Mouse (Mus musculus) activated CD4-positive, CD25-positive, alpha-beta regulatory T cell, adult 4 months (primary cell): ENCODE data around the gene Mllt10. TPM values are rescaled to one million over a fixed set of nuclear protein-coding genes. Genes with fewer than 3 reads are reported as not detected.

Source experiments
- ATAC-seq: one replicate; pipeline ENCODE4 v1.8.0; 2017
- polyA plus RNA-seq, 2 experiments: library from polyadenylated mRNA; unstranded; fragments of 100-300 nt; shearing (Covaris generic); gene quantifications; one replicate each; pipeline ENCODE4 v1.2.1; 2017

The Mllt10 gene
- polyA plus RNA-seq, 2 experiments from 2014 or later = 34.0 to 36.9 TPM

DNA sequence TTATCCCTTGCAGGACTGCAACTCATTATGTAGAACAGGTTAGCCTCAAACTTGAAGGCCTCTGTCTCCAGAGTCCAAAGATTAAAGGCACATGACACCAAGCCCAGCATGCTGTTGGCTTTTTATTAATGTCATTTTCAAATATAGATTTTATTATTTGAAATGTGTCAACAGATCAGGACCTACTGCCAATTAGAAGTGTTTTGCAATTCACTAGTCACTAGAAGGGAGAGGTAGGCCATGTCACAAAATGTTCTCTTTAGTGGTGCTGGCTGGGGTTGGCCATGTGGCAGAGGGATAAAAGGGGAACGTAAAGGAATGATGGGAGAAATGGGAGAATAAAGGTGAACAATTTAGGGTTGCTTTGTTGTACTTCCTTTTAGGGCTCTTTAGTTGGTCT lies 38.8 kb downstream of the Mllt10 start:
- no peak for ATAC-seq

DNA sequence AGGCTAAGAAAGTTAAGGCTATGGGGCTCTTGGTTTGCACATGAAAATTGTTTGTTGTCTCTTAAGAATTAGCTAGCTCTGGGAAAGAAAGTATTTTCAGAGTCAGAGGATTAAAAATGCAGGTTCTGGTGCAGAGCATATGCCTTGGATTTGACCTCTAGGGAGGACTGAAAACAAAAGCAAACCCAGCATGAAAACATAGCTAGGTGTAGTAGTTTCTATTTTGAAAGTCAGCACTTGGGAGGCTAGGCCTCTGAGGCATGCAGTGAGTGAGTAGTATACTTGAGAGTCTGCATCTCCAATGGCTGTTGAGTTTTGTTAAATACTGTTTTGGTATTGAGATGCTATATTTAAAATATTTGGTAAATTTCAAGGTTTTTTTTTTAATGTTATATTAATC lies 39.3 kb downstream of the Mllt10 start:
- peak; percentile 64 for ATAC-seq

DNA sequence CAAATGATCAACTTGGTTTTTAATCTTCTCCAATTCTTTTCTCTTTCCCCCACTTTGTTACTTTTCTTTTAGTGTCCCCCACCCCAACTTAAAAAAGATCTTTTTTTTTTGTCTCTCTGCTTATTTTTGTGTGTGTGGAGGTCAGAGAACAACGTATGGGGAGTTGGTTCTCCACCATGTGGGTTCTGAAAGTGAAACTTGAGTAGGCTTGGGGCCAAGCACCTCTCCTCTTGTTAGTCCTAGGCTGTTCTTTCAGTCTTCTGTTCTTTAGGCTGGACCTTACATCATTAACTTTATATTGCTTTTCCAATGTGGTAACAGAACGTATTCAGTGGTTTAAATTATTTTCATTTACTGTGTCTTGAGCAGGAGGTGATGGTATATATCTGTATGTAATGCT lies 40.8 kb downstream of the Mllt10 start:
- ATAC-seq = peak; percentile 40

DNA sequence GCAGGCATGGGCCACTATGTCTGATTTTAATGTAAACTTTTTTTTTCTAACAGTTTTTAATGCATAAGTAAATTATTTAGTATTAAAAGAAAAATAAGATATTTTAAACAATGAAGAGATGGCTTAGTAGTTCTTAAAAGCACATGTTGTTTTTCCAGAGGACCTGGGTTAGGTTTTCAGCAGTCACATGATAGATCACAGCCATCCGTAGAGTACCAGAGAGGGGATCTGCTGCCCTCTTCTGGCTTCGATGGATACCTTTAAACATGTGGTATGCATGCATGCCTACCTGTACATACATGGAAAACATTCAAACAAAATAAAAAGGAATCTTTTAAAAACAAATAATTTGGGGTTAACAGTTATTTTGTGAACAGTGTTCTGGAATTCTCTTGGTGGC lies 45.9 kb downstream of the Mllt10 start:
- no peak for ATAC-seq

DNA sequence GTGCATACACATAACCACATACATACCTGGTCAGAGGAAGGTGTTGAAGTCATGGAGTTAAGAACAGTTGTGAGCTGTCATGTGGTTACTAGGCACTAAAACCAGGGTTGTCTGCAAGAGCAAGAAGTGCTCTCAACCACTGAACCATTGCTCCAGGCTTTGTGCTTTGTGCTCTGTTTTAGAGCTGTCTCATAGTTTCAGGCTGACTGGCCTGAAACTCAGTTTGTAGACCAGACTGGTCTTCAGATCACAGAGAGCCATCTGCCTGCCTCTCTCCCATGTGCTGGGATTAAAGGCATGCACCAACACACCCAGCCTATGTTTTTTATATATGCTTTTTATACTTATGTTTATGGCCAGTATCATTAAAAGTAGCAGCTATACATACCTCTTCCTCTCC lies 52.5 kb downstream of the Mllt10 start:
- no peak for ATAC-seq

DNA sequence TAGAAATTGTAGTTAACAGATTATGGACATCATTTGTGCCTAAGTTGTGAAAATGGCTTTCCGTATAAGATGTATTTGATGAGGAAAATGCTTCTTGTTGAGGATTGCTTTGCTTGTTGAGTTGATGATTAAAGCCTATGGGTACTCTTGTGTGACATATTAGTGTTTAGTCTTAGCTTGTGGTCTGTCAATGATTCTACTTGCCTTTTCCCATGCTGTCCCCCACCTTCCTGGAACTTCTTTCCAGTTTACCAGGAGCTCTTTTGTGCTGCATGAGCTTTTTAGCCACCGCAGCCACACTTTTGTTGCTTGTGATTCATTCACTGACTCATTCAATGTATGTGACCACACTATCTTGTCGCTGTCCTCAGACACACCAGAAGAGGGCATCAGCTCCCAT lies 53.2 kb downstream of the Mllt10 start:
- ATAC-seq = no peak

DNA sequence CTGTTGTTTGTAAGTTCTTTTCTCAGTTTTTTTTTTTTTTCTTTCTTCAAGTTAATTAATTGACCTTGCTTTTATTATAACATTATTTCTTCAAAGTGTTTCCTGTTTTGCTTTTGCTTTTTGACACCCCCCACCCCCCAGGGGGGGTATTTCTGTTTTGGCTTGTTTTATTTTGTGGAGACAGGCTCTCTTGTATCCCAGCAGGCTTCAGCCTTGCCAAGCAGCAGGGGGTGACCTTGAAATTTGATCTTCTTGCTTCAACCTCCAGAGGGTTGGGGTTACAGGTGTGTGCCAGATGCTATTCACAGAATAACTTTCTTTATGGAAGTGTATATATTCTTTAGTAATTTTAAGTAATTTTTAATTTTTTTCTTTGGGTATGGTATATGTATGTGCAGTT lies 56.4 kb downstream of the Mllt10 start:
- no peak for ATAC-seq

DNA sequence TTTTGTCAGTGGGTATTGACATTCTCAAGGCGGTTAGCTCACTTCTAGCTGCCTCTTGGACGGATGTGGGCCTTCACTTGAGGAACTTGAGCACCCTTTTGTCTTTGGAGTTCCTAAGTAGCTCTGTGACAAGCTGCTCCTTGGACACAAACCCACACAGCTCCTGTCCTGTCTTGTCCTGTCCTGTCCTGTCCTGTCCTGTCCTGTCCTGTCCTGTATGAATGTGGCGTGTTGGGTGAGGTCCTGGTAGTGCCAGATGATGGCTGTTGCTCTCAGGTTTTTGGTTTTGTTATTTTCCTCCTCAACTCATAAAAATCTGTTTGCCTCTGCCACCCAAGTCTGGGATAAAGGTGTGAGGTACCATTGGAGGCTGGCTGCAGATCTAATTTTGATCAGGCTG lies 61.4 kb downstream of the Mllt10 start:
- ATAC-seq = no peak

DNA sequence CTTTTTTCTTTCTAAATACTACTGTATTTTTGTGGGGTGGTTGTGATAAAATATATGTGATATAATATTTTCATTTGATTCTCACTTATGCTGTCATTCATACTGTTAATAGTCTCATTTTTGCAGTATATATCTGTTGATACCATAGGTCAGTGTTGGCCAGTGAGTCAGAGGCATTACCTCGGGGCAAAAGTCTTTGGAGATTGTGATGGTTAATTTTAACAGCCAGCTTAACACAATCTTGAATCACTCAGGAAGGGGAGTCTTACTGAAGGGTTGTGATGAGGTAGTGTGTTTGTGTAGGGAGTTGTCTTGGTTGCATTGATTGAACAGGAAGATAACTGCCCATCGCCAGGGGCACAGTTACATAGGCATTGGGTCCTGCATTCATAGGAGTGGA lies 83.1 kb downstream of the Mllt10 start:
- no peak for ATAC-seq

DNA sequence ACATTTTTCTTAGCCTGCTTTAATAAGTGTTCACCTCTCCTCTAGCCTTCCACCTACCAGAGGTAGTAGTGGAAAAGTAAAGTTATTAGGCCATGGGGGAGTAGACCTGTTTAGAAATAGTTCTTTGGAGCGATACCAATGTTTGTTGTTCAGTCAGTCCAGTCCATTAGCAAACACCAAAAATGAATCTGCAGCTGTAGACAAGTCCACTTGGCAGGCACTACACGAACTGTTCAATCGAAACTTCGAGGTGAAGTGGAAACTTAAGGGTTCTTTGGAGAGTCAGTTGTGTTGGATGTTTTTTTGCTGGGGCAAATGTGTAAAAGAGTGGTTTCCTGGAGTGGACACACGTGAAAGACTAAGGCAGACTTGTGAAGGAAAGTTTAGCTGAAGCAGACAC lies 84.6 kb downstream of the Mllt10 start:
- no peak for ATAC-seq

DNA sequence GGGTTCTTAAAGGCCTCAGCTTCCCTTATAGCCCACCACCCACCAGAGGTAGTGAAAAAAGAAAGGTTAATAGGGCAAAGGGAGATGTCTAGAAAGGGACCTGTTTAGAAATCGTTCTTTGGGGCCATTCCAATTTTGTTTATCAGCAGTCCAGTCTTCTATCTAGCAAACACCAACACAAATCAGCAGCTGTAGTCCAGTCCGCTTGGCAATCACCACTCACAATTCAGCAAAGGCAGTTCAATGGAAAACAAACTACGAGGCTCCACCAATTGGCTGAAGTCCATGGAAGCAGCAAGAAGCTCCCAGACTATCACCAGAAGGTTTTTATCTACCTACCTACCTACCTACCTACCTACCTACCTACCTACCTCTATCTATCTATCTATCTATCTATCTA lies 101.1 kb downstream of the Mllt10 start:
- ATAC-seq = no peak

DNA sequence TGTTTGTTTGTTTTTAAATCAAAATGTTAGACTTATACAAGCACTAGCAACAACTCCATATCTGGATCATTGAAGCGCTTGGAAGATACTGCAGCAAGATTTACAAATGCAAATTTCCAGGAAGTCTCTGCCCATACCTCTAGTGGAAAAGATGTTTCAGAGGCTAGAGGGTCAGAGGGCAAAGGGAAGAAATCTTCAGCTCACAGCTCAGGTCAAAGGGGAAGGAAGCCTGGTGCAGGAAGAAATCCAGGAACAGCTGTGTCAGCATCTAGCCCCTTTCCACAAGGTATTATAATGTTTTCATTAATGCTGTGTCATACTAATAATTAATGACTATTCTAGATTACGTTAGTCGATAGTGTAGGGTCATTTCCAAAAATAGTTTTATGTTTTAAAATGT lies 104.4 kb downstream of the Mllt10 start:
- no peak for ATAC-seq

DNA sequence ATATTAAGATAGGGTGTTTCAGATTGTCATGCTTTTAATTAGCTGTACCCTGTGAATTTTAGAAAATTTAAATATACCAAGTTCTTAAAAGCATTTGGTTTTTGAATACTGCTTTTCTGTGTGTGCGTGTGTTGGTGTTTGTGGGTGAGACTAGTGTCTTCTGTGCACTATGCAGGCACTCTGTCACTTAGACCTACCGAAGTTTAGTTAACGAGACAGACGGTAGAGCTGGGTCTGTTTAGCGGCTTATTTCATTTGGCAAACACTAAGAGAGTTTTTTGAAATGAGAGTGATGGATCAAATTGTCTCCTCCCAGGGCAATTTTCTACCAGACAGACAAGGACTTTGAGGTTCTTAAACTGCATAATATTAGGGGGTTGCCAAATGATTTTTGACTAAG lies 106.0 kb downstream of the Mllt10 start:
- no peak for ATAC-seq

DNA sequence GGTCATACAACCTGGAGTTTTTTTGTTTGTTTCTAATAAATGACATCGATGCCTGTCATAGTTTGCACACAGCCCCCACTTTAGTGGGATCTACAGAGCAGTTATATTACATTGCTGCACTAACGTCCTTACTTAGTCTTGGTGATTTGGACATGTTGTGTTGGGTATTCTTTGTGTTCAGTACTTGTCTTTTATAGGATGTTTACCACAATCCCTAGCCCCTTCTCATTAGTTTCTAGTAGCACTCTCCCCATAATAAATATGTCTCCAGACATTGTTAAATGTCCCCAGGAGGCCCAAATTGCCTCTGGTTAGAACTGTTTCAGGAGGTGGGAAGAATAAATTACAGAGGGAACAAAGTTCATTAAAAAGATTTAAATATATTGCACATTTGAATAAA lies 110.5 kb downstream of the Mllt10 start:
- ATAC-seq = no peak

DNA sequence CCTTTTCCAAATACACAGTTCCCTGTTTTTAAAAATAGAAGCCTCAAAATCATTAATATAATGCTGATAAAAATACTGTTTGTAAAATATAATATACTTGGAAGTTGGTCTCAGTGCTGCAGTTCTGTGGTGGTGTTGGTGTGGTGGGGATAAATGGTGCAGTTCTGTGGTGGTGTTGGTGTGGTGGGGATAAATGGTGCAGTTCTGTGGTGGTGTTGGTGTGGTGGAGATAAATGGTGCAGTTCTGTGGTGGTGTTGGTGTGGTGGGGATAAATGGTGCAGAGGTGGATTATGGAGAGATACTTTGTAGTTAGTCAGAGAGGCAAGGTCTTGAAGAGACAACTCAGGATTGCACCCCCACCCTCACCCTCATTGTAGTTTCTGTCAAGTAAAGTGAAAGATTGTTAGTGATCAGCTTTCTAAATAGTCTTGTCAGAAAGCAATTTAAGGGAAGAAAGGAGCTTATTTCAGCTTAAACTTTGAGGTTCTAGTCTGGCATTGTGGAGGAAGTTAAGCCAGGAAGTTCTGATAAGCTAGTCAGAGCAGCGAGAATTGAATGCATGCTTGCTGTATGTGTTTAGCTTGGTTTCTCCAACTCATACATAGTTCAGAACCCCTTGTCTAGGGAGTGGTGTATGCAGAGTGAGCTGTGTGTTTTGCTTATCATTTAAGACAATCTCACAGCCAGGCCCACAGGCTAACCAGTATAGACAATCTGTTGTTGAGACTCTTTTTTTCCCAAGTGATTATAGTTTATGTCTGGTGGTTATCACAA lies 114.3 kb downstream of the Mllt10 start:
- ATAC-seq = no peak

DNA sequence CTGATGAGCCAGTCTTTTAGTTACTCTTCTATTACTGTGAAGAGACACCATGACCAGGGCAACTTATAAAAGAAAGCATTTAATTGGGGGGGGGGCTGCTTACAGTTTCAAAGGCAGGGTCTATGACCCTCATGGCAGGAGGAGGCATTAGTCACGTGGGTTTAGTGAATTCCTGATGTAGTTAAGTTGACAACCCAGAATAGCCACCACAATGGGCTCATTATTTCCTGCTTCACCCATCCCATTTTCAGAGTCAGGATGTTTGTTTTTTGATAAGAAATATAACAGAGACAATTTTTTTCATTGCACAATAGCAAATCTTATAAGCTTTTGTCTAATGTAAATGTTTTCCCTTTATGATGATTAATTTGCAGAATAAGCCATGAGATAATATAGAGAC lies 120.2 kb downstream of the Mllt10 start:
- ATAC-seq = no peak

DNA sequence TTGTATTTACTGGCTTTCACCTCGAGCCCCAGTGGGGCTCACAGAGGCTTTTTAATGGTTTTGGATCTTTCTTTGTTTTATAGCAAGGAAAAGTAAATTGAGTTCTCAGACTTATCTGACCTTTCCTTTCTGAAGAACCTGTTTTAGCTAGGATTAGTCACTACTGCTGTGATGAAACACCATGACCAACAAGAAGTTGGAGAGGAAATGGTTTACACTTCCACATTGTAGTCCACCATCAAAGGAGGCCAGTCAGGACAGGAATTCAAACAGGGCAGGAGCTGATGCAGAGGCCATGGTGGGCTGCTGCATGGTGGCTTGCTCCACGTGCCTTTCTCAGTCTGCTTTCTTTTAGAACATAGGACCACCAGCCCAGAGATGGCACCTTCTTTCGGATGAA lies 121.2 kb downstream of the Mllt10 start:
- ATAC-seq = no peak

DNA sequence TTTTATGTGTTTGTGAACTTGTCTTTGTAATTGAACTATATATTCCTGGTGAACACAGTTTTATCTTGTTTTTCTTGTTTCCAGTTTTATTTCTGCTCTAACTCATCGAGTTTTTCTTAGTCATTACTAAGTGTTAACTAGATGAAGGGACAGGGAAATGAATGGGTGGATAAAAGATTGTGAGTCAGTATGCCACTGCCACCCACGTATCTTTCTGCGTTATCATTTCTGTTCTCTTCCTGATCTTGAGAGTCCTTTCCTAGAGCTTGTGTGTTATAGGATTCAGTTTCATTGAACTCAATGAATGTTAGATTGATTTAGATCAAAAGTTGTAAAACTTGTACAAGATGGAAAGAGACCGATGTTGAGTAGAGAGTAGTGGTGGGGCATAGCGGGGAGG lies 125.3 kb downstream of the Mllt10 start:
- no peak for ATAC-seq

DNA sequence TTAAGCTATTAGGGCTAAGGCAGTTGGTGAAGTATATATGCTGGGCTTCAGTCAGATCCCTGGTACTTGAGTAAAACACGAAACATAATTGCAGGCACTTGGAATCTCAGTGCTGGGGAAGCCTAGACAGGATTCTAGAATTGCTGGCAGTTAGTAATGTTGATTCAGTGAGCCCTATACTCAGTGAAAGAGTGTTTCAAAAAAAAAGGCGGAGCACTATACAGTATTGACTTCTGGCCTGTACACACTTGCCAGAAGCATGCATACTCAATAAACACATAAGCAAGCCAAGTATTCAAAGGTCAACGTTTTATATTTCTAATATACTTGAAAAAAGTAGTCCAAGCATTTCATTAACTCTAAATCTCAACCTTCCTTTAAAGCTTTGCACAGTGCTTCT lies 126.6 kb downstream of the Mllt10 start:
- no peak for ATAC-seq

DNA sequence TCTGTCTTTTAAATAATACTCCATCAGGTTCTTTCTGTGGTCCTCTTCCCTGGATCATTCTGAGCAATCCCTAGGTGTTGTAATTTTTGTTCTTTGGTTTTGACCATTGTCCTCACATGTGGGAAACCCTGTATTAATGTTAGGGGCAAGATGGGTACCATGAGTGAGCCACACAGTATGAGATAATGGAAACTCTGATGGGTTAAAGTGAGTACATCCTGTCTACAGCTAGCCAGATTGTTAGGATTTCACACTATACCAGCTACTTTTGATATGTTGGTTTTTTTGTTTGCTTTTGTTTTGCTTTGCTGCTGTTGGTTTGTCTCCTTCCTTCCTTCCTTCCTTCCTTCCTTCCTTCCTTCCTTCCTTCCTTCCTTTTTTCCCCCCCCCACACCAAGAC lies 128.0 kb downstream of the Mllt10 start:
- ATAC-seq = no peak

DNA sequence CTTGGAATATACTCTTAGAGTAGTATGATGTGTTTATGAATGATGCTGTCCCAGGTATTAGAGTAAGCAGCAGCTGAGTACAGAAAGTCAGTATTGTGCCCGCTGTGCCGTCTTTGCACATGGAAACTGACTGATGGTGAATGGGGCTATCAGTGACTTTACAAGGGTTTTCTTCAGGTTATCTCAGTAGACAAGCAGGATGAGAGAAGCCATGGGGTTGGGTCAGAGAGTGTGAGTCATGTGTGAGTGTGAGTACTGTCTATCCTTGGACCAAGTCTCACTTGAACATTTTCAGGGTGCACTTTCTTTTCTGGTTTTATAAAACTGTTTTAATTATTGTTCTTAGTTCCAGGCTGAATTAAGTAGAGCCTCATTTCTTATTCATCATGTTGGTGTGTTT lies 133.3 kb downstream of the Mllt10 start:
- ATAC-seq = no peak

DNA sequence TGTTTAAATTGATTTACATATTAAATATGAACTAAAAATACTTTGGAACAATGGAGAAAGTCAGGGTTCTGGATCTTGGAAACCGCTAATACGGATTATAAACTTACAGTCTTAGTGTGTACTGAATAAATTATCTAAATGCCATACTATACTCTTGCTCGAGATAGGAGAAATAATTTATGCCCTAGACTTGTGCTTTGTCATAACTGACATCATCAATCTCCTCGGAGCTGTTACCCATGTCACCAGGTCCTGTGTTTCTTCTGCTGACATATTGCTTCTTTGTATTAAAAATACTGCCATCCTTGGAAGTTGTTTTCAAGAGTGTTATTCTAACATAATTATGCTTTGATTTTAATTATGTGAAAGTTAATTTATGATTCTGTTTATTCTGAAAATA lies 140.2 kb downstream of the Mllt10 start:
- ATAC-seq = no peak

DNA sequence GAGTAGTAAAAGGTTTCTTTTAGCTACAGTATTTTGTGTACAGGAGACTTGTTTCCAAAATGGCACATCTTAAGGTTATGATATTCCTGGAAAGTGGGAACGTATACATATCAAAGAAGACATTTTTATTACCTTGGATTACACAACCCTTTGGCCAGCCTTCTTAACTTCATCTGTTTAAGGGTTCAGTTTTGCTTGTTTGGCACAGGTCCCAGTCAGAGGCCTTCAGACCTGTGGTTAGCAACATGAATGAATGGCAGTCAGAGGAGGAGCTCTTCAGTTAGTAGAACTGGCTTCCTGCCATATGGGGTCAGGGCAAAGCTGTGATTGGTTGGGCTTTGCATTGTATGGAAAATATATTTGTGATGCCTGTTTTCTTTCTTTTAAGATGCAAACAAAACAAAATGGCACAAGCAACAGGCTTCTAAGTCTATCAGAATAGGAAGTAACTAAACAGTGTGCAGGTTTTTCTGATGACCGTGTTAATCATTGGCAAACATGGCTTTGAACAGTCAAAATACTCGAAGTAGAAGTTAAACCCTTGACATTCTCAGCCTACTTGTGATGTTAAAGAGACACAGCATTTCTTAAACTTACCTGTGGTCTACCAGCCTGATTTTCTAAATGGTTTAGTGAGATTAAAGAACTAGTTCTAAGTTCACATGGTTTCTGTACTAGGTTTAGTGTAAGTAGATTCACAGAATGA lies 140.8 kb downstream of the Mllt10 start:
- ATAC-seq = no peak

DNA sequence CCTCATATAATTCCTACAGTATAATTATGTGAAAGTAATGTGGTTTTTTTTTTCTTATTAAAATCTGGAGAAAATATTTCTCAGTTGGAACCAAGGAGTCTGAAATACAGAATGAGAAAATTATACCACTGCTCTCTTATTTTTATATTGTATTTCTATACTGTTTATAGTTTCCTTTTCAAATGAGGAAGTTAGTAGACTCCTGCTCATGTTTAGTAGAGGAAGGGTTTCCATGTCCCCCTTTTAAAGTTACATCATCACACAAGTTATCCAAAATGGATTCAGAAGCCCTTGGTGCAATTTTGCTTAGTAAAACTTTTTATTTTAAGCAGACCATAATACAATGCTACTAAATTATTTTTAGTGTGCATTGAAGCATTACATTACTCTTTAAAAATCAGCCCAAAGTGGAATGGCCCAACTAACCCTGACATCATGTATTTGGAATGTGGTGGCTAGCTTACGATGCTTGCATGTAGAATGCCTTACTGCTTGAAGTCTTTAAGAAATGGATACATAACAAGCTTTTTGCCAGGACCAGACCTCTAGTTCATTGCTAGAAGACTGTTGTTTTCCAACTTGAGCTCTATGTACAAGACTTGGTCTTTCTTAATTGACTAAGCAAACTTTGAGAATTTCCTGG lies 146.9 kb downstream of the Mllt10 start:
- ATAC-seq = no peak
